Mouse (Mus musculus) heart, embryonic 10.5 days (tissue): ENCODE results near the gene Pdlim5. TPM values are rescaled to one million over a fixed set of nuclear protein-coding genes. Genes with fewer than 3 reads are reported as not detected.
"Not testable (repeated sequence)": the region's sequence is repeated elsewhere in the genome, so short reads cannot be mapped to it uniquely, and the experiment has no call there.

Experiments
- DNase-seq: peaks from one replicate; pipeline ENCODE4 v3.0.0-alpha.2; 2017; ENCODE audit warnings: low spot score
- H3K27ac ChIP-seq: fragments of 300-500 bp; sonication (generic); 2 replicates; pipeline ENCODE4 v1.5.1; 2016; ENCODE audit warnings: mild to moderate bottlenecking
- H3K27me3 ChIP-seq: fragments of 300-500 bp; sonication (generic); 2 replicates; pipeline ENCODE4 v1.6.1; 2016; ENCODE audit warnings: mild to moderate bottlenecking; ENCODE audit not compliant: poor library complexity, insufficient read depth, severe bottlenecking
- H3K36me3 ChIP-seq: fragments of 300-500 bp; sonication (generic); 2 replicates; pipeline ENCODE4 v1.6.1; 2016; ENCODE audit warnings: mild to moderate bottlenecking, moderate library complexity
- H3K4me1 ChIP-seq: fragments of 300-500 bp; sonication (generic); 2 replicates; pipeline ENCODE4 v1.6.1; 2016; ENCODE audit warnings: mild to moderate bottlenecking
- H3K4me3 ChIP-seq: fragments of 300-500 bp; sonication (generic); 2 replicates; pipeline ENCODE4 v1.5.1; 2016; ENCODE audit warnings: mild to moderate bottlenecking, moderate library complexity
- H3K9me3 ChIP-seq: fragments of 300-500 bp; sonication (generic); 2 replicates; pipeline ENCODE4 v1.6.1; 2016; ENCODE audit warnings: mild to moderate bottlenecking, moderate library complexity
- WGBS: fragments of 180-500 bp; shearing (Covaris S2); methylation state at CpG from one replicate; pipeline ENCODE4 v1.1.7; 2016; 5-methylcytosine and 5-hydroxymethylcytosine counted together
- polyA plus RNA-seq: library from polyadenylated mRNA; unstranded; fragments of >200 nt; fragmentation: Nextera tagmentation; extraction: Ambion mirVana; gene quantifications from 2 replicates; pipeline ENCODE4 v1.2.1, GENCODE M21; 2016

The Pdlim5 gene
- 162 and 264 TPM in 2 replicates for polyA plus RNA-seq

DNA sequence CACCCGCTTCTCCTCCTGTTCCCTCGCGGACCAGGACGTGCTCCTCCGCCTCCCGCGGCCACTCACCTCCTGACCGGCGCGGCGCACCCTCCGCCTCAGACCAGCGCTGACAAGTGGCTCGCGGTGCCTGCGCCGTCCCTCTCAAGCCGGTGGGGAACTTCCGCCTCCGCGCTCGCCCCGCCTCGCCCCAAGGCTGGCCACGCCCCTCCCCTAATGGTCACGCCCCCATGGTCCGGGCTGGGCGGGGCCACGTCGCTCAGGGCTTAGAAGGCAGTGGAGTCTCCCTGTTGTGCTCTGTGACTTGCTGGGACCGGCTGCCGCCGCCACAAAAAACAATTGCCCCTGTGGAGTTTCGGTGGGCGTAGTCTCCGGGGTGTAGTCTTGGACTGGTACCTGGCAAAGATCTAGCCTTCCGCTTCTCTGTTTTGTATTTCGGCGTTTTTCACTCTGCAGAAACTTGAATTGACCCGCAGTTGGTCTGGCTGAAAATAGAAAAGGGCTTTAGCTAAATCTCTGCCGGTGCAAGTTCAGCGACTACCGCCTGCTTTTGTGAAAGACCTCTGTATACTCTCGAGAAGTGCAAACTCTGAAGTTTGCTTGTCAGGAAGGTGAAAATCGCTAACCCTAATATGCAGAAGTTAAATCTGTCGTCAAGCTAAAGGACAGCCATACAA is at the start of gene Pdlim5:
Pdlim5 (minus strand) TSS at position 177 of the 674 bp plus-strand sequence.
- peak within 1 kb of the TSS; percentile 77 for H3K4me3 ChIP-seq
- WGBS, result under 1% methylated on average over 44 of the region's 46 CpGs
- no peaks in the 10 kb centered on the region for H3K9me3 ChIP-seq
- no peaks in the 10 kb centered on the region for H3K27me3 ChIP-seq
- H3K27ac ChIP-seq, result peak within 1 kb of the TSS; percentile 95
- H3K4me1 ChIP-seq, result peaks cover 4% of the 10 kb centered on the region
- H3K36me3 ChIP-seq, result peaks cover 9% of the 10 kb centered on the region; the same call in 1 of the 2 replicates
- DNase-seq, result peak; percentile 97

DNA sequence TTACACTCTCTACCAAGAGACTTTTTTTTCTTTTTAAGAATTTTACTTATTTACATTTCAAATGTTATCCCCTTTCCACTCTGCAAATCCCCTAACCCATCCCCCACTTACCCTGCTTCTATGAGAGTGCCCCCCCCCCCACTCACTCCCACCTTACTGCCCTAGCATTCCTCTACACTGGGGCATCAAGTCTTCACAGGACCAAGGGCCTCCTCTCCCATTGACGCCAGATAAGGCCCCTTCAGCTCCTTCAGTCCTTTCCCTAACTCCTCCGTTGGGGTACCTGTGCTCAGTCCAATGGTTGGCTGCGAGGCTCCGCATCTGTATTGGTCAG is 48.2 kb upstream of the Pdlim5 start:
- H3K27me3 ChIP-seq, result no peaks in the 10 kb centered on the region
- H3K4me1 ChIP-seq, result peaks cover 66% of the 10 kb centered on the region
- H3K9me3 ChIP-seq, result no peaks in the 10 kb centered on the region
- DNase-seq, result peak; percentile 81
- H3K27ac ChIP-seq, result peak overlapping the region; percentile 92; the same call in 1 of the 2 replicates
- WGBS, result 7% methylated on average over 4 of the region's 4 CpGs
- no peaks in the 10 kb centered on the region for H3K36me3 ChIP-seq
- 0 out of 2 replicates have a peak overlapping the region, but pooled peaks have one; percentile 18 for H3K4me3 ChIP-seq

DNA sequence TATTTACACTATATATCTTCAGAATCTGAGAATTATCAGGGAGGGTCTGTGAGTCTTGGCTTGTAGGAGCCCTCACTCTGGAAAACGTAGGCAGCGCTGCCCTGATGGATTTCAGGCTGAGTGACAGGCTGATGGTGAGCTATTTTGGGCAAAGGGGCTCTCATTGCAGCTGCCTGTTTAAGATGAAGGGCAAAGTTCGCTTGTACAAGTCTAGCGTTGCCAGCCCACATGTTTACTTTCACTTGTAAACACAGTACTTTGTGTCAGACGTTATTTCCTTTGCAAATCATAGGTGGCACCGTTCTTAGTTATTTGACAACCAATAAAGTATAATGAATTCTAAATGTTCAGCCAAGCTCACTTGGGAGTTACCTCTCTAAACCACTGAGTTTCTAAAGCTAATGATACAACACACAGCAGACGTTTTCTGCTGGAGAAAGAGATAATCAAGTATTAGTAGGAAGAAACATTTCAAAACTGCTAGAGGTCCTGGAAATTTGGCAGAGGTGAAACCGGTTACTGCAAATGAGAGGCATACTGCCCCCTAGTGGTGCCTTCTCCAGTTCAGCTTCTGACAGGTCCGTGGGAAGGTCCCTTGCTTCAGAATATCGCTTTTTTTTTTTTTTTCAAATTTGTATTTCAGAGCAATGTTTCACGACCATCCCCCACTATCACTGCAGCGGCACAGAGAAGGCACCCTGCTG is 47.7 kb upstream of the Pdlim5 start:
- 6% methylated on average over 12 of the region's 12 CpGs for WGBS
- peak; percentile 88 for DNase-seq
- peak overlapping the region; percentile 37 for H3K4me3 ChIP-seq
- peak overlapping the region; percentile 92 for H3K27ac ChIP-seq
- no peaks in the 10 kb centered on the region for H3K9me3 ChIP-seq
- peaks cover 67% of the 10 kb centered on the region for H3K4me1 ChIP-seq
- no peaks in the 10 kb centered on the region for H3K36me3 ChIP-seq
- no peaks in the 10 kb centered on the region for H3K27me3 ChIP-seq

DNA sequence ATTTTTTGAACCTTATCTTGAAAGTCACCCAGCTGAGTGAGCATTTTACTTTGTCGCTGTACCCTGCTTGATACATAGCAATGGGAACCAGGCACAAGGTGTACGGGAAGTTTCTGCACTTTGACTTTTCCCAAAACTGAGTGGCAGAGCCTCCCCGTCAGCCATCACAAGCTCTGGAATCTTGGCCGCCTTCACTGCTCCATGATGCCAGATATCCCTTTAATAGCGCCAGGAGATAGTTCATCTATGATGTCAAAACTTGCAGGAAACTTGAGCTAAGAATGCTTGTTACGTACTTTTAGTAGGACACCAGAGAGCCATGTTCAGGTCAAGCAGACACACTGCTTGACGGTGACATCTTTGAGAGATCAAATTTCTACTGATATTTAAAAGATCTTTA is 46.7 kb upstream of the Pdlim5 start:
- WGBS, result 45% methylated on average over 7 of the region's 7 CpGs
- DNase-seq, result no peak
- no peak overlapping the region for H3K4me3 ChIP-seq
- no peaks in the 10 kb centered on the region for H3K27me3 ChIP-seq
- peak overlapping the region; percentile 92 for H3K27ac ChIP-seq
- H3K9me3 ChIP-seq, result no peaks in the 10 kb centered on the region
- peaks cover 66% of the 10 kb centered on the region for H3K4me1 ChIP-seq
- H3K36me3 ChIP-seq, result no peaks in the 10 kb centered on the region

DNA sequence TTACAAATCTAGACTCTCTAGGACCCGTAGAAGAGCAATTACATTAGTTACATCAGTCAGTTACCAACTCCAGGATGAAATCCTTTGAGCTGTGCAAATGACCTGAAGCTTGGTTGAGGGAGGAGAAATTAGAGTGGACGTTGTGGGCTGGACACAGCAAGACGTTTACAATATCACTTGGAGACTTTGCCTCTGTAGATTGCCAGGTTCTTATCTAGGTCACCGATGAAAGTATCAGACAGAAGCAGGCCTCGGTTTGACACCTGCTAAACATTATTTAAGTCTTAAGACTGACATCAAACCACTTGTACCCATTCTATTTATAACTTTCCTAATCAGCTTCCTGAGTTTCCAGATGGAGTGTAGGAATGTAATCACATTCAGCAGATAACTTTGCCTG is 45.6 kb upstream of the Pdlim5 start:
- 14% methylated on average over 5 of the region's 5 CpGs for WGBS
- no peak overlapping the region; the same call in 1 of the 2 replicates for H3K4me3 ChIP-seq
- no peak for DNase-seq
- H3K27ac ChIP-seq, result peak overlapping the region; percentile 92
- H3K4me1 ChIP-seq, result peaks cover 73% of the 10 kb centered on the region
- H3K9me3 ChIP-seq, result no peaks in the 10 kb centered on the region
- H3K36me3 ChIP-seq, result no peaks in the 10 kb centered on the region
- no peaks in the 10 kb centered on the region for H3K27me3 ChIP-seq

DNA sequence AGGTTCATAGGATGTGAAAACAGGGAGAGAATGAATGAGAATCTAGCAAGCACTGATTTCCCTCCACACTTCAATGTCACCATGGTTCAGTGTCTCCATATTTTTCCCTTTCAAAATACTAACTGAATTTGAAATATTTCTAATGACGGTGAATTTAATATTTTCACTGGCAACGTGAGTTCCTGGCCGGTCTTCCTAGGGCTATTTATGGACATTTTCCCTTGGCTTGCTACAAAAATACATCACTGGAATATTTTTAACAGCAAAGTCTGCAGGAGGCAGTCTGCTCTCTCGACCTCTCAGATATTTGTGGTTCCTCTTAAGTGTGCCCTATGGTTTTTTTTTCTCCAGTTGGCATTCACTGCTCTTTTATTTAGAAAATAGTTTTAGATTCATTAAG is 44.7 kb upstream of the Pdlim5 start:
- Histone ChIP-seq H3K27me3 (no peaks in the 10 kb centered on the region), H3K36me3 (no peaks in the 10 kb centered on the region), H3K9me3 (no peaks in the 10 kb centered on the region), H3K4me1 (peaks cover 74% of the 10 kb centered on the region), H3K27ac (peak overlapping the region; percentile 92), H3K4me3 (no peak overlapping the region; the same call in 1 of the 2 replicates)
- WGBS, result 25% methylated on average over 4 of the region's 4 CpGs
- no peak for DNase-seq

DNA sequence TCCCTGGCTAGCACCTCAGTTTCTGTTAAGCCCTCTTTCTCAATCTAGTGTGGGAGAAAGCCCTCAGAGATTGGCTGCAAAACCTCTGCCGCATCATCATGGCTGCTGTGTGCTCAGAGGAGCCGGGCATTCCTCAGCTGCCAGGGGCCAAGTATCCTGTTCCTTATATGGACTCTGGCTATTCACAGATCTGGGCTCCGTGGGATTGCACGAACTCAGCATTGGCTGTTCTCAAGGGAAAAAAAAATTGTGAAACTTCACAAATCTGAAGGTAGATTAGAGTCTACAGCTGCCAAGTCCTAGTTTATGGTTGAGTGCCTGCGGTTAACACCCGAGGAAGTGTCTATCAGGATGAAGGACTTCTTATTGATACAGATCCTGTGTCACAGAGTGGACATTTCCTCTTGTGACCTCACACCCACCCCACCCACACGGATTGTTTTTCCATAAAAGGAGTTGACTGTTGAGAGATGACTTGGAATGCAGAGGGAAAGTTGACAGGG is 44.1 kb upstream of the Pdlim5 start:
- Histone ChIP-seq H3K27ac (peak overlapping the region; percentile 92), H3K4me1 (peaks cover 80% of the 10 kb centered on the region), H3K4me3 (peak overlapping the region; percentile 19; the same call in 1 of the 2 replicates), H3K36me3 (no peaks in the 10 kb centered on the region), H3K9me3 (no peaks in the 10 kb centered on the region), H3K27me3 (no peaks in the 10 kb centered on the region)
- 11% methylated on average over 7 of the region's 7 CpGs for WGBS
- DNase-seq, result peak; percentile 92

DNA sequence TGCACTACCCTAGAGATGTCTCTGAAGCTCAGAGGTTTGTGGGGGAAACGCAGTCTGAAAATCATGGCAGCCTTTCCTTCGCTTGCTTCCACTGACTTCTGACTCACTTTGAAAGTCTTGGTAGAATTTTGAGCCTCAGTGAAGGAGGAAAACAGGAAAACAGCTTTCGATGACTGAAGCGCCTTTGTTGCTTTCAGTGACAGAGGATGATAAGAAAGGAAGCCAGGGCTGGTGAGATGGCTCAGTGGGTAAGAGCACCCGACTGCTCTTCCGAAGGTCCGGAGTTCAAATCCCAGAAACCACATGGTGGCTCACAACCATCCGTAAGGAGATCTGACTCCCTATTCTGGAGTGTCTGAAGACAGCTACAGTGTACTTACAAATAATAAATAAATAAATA is 43.1 kb upstream of the Pdlim5 start:
- not testable (repeated sequence) for H3K27me3 ChIP-seq, H3K9me3 ChIP-seq, H3K4me3 ChIP-seq, H3K36me3 ChIP-seq, DNase-seq
- H3K27ac ChIP-seq, result peak overlapping the region; percentile 71
- H3K4me1 ChIP-seq, result peaks cover 83% of the 10 kb centered on the region
- WGBS, result 76% methylated on average over 8 of the region's 8 CpGs

DNA sequence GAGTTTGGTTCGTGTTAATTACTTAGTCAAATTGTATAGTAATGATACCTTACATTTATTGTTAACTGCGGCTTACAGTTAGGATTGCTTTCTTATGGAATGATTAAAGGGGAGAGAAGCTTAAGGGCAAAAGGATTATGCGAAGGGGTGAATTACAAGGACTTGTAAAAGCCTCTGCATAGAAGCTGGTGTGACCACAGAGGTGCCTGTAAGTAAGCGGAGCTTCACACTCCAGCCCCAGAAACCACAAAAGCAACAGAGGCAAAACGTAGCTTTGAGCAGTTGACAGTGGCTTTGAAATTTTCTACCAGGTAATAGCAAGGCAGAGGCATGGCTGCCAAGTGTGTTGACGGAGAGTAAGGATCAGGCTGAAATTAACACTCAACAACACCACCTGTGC is 41.3 kb upstream of the Pdlim5 start:
- 46% methylated on average over 6 of the region's 6 CpGs for WGBS
- H3K4me3 ChIP-seq, result no peak overlapping the region
- no peaks in the 10 kb centered on the region for H3K9me3 ChIP-seq
- H3K4me1 ChIP-seq, result peaks cover 72% of the 10 kb centered on the region
- no peaks in the 10 kb centered on the region for H3K27me3 ChIP-seq
- no peak for DNase-seq
- no peaks in the 10 kb centered on the region for H3K36me3 ChIP-seq
- H3K27ac ChIP-seq, result peak overlapping the region; percentile 71

DNA sequence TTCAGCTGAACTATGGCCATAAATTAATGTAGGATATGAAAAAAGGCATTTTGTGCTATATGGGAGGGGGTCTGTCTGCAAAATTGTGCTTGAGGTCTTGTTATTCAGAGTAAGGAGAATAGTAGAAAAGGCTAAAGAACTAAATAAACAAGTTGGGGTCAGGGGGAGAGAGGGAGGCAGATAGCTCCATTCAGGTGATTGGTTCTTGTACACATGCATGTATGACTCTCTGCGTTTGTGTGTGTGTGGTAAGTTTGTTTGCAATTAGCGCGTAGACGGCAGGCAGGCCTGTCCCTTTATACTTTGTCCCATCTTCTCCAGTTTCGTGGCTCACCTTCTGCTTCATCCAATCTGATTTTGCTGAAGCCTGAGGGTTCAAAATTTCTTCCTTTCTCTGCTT is 40.7 kb upstream of the Pdlim5 start:
- 75% methylated on average over 5 of the region's 5 CpGs for whole genome bisulfite sequencing
- Histone ChIP-seq H3K36me3 (no peaks in the 10 kb centered on the region), H3K4me1 (peaks cover 71% of the 10 kb centered on the region), H3K27ac (peak overlapping the region; percentile 71), H3K9me3 (no peaks in the 10 kb centered on the region), H3K4me3 (no peak overlapping the region), H3K27me3 (peaks cover 4% of the 10 kb centered on the region; the same call in 1 of the 2 replicates)
- no peak for DNase-seq

DNA sequence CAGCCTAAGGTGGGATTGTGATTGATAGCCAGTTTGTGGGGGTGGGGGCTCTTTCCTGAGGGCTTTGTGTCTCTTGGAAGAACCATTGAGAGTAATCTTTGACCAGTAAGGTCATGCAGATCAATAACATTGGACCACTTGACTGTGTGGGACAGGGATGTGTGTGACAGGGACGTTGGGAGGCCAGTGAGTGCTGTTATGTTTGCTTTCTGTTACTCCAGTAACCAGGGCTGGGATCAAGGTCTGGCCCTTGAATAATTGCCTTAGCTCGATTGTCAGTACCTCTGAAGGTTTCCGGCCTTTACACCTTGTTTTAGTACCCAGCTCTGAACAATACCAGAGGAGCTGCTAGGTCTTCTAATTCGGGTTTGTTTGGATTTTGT is 39.3 kb upstream of the Pdlim5 start:
- Histone ChIP-seq H3K4me3 (no peak overlapping the region), H3K36me3 (no peaks in the 10 kb centered on the region), H3K27me3 (peaks cover 5% of the 10 kb centered on the region; the same call in 1 of the 2 replicates), H3K9me3 (no peaks in the 10 kb centered on the region), H3K4me1 (peaks cover 69% of the 10 kb centered on the region), H3K27ac (peak overlapping the region; percentile 82)
- 34% methylated on average over 4 of the region's 4 CpGs for WGBS
- no peak for DNase-seq

DNA sequence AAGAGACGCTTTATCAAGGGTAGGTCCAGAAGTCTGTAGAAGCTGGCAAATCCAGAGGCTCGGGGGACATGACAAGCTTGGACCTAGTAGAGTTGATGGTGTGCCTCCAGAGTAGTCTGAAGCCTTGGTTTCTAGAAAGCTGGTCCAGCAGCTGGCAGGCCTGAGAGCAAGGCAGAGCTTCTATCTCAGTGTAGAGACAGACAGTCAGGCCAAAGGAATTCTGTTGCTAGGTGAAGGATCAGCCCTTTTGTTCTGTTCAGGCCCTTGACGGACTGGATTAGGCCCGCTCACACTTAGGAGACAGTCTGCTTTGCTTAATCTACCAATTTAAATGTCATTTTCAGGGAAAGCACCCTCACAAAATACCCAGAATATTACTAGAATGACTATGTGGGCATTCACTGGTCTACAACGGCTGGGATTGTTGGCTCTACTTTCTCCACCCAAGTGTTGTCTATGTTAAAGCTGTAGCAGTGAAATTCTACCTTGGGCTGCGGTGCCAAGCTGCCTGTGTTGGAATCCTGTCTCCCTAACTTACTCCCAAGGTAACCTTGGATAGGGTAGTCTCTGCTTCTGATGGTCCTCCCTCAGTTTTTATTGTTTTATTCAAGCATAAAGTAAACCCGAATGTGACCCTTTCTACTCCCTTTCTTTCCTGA is 38.8 kb upstream of the Pdlim5 start:
- H3K4me3 ChIP-seq, result no peak overlapping the region
- 58% methylated on average over 7 of the region's 7 CpGs for WGBS
- peak overlapping the region; percentile 82 for H3K27ac ChIP-seq
- H3K4me1 ChIP-seq, result peaks cover 69% of the 10 kb centered on the region
- no peak for DNase-seq
- H3K9me3 ChIP-seq, result no peaks in the 10 kb centered on the region
- peaks cover 5% of the 10 kb centered on the region; the same call in 1 of the 2 replicates for H3K27me3 ChIP-seq
- no peaks in the 10 kb centered on the region for H3K36me3 ChIP-seq

DNA sequence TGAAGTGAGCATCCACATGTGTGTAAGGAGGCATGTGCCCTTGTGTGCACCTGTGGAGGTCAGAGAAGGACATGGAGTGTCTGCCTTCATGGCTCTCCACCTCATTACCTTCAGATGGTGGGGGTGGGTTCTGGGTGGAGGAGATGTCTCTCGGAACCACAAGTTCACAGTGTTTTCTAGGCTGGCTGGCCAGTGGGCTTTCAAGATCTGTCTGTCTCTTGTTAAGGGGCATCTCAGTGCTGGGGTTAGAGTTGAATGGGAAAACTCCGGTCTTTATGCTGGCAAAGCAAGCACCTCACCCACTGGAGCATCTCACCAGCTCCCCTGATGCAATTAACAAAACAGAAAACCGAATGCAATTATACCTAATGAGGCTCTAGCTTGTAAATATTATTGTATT is 36.0 kb upstream of the Pdlim5 start:
- Histone ChIP-seq H3K27ac (peak overlapping the region; percentile 17; the same call in 1 of the 2 replicates), H3K4me1 (peaks cover 52% of the 10 kb centered on the region), H3K9me3 (no peaks in the 10 kb centered on the region), H3K27me3 (peaks cover 9% of the 10 kb centered on the region; the same call in 1 of the 2 replicates), H3K4me3 (no peak overlapping the region), H3K36me3 (no peaks in the 10 kb centered on the region)
- no peak for DNase-seq
- WGBS, result 71% methylated on average over 3 of the region's 3 CpGs
